Mouse (Mus musculus) embryonic facial prominence, embryonic 15.5 days (tissue): ENCODE measurements around the gene Rps28. TPM values are rescaled to one million over a fixed set of nuclear protein-coding genes. Genes with fewer than 3 reads are reported as not detected.

Experiments used
- ATAC-seq: fragments of 200-750 bp; cut with Nextera tagmentation; 2 replicates; pipeline ENCODE4 v1.8.0; 2017; ENCODE audit warnings: low read depth, moderate TSS enrichment; ENCODE audit not compliant: insufficient number of reproducible peaks, low FRiP score, low TSS enrichment
- H3K27ac ChIP-seq: fragments of 300-500 bp; sonication (generic); replicated peaks from 2 replicates; pipeline ENCODE4 v1.5.1; 2015; ENCODE audit warnings: mild to moderate bottlenecking, inconsistent platforms
- H3K27me3 ChIP-seq: fragments of 300-500 bp; sonication (generic); 2 replicates; pipeline ENCODE4 v1.6.1; 2015; ENCODE audit warnings: inconsistent platforms
- H3K36me3 ChIP-seq: fragments of 300-500 bp; sonication (generic); 2 replicates; pipeline ENCODE4 v1.6.1; 2015; ENCODE audit warnings: mild to moderate bottlenecking, inconsistent platforms
- H3K4me1 ChIP-seq: fragments of 300-500 bp; sonication (generic); 2 replicates; pipeline ENCODE4 v1.6.1; 2015; ENCODE audit warnings: inconsistent platforms
- H3K4me2 ChIP-seq: fragments of 300-500 bp; sonication (generic); replicated peaks from 2 replicates; pipeline ENCODE4 v1.6.1; 2015; ENCODE audit warnings: mild to moderate bottlenecking, inconsistent platforms
- H3K4me3 ChIP-seq: fragments of 300-500 bp; sonication (generic); replicated peaks from 2 replicates; pipeline ENCODE4 v1.5.1; 2015; ENCODE audit warnings: mild to moderate bottlenecking, inconsistent platforms
- H3K9ac ChIP-seq: fragments of 300-500 bp; sonication (generic); 2 replicates; pipeline ENCODE4 v1.6.1; 2015; ENCODE audit warnings: inconsistent platforms
- H3K9me3 ChIP-seq: fragments of 300-500 bp; sonication (generic); replicated peaks from 2 replicates; pipeline ENCODE4 v1.6.1; 2016; ENCODE audit warnings: inconsistent platforms
- WGBS: fragments of 180-500 bp; shearing (Covaris S2); methylation state at CpG from one replicate; pipeline ENCODE4 v1.1.7; 2015; 5-methylcytosine and 5-hydroxymethylcytosine counted together
- polyA plus RNA-seq: library from polyadenylated mRNA; unstranded; fragments of >200 nt; fragmentation: Nextera tagmentation; extraction: Ambion mirVana; gene quantifications from 2 replicates; pipeline ENCODE4 v1.2.1, GENCODE M21; 2015

Rps28 gene
- polyA plus RNA-seq, 1 experiment from 2014 or later: 998 TPM

DNA sequence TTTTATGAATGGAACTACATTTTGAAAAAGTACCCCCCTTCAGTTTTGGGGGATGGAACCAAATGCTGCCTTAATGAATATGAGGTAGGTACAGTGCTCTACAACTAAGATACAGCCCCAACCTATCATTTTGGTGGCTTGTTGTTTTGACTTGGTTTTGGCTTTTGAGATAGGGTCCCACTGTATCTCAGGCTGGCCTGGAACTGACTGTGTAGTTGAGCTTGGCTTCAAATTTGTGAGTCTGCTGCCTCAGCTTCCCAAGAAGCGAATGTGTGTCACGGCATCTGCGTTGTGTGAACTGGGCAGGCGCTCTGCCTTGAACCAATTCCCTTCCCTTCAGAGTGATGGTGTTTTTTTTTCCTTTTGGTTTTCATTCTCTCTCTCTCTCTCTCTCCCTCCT lies 52.7 kb downstream of the Rps28 start:
- 87% methylated on average over 4 of the region's 4 CpGs for WGBS
- H3K9ac ChIP-seq: no peak overlapping the region
- H3K9me3 ChIP-seq: no peaks in the 10 kb centered on the region
- peaks cover 17% of the 10 kb centered on the region for H3K36me3 ChIP-seq
- no peaks in the 10 kb centered on the region for H3K4me1 ChIP-seq
- no peak overlapping the region for H3K4me2 ChIP-seq
- no peaks in the 10 kb centered on the region for H3K27me3 ChIP-seq
- H3K27ac ChIP-seq: no peak overlapping the region
- no peak for ATAC-seq
- no peak overlapping the region for H3K4me3 ChIP-seq

Other genes starting within 250 kb of the Rps28 start
- 42.9 and 55.7 TPM in 2 replicates for gene Zfp414, start 195.5 kb downstream of the Rps28 start, polyA plus RNA-seq
- 0.99 and 1.1 TPM in 2 replicates for gene Pram1, start 186.5 kb downstream of the Rps28 start, polyA plus RNA-seq
- gene Hnrnpm, start 137.7 kb downstream of the Rps28 start, polyA plus RNA-seq: 281 and 283 TPM in 2 replicates
- 58.6 and 60.6 TPM in 2 replicates for gene March2, start 105.9 kb downstream of the Rps28 start, polyA plus RNA-seq
- 269 and 325 TPM in 2 replicates for gene Rab11b, start 64.0 kb downstream of the Rps28 start, polyA plus RNA-seq
- 58.8 and 67.2 TPM in 2 replicates for gene Angptl4, start 42.7 kb downstream of the Rps28 start, polyA plus RNA-seq
- 45.3 and 45.8 TPM in 2 replicates for gene Kank3, start 14.0 kb downstream of the Rps28 start, polyA plus RNA-seq
- 432 and 453 TPM in 2 replicates for gene Ndufa7, start within 50 bp of the Rps28 start, polyA plus RNA-seq
- 57.3 and 59.6 TPM in 2 replicates for gene Cd320, start 18.5 kb upstream of the Rps28 start, polyA plus RNA-seq
- gene Gm7029, start 49.3 kb upstream of the Rps28 start, polyA plus RNA-seq: not detected in 2 replicates
- gene Kifc1, start 66.1 kb upstream of the Rps28 start, polyA plus RNA-seq: 6.7 and 6.8 TPM in 2 replicates
- gene Platr17, start 80.6 kb upstream of the Rps28 start, polyA plus RNA-seq: 0.55 and 0.58 TPM in 2 replicates
- gene Daxx, start 84.9 kb upstream of the Rps28 start, polyA plus RNA-seq: 48.5 and 51.7 TPM in 2 replicates
- 40.2 and 49.3 TPM in 2 replicates for gene Tapbp, start 91.3 kb upstream of the Rps28 start, polyA plus RNA-seq
- 15.8 and 17.8 TPM in 2 replicates for gene Zbtb22, start 91.3 kb upstream of the Rps28 start, polyA plus RNA-seq
- 57.1 and 64.4 TPM in 2 replicates for gene Rgl2, start 105.0 kb upstream of the Rps28 start, polyA plus RNA-seq
- gene Pfdn6, start 115.8 kb upstream of the Rps28 start, polyA plus RNA-seq: 145 and 163 TPM in 2 replicates
- 36.2 and 36.5 TPM in 2 replicates for gene Wdr46, start 116.1 kb upstream of the Rps28 start, polyA plus RNA-seq
- gene B3galt4, start 126.9 kb upstream of the Rps28 start, polyA plus RNA-seq: 6.0 and 8.5 TPM in 2 replicates
- 48.9 and 57.2 TPM in 2 replicates for gene Vps52, start 131.2 kb upstream of the Rps28 start, polyA plus RNA-seq
- gene Rps18, start 131.4 kb upstream of the Rps28 start, polyA plus RNA-seq: 1,731 and 1,878 TPM in 2 replicates
- 29.0 and 31.1 TPM in 2 replicates for gene H2-K1, start 175.8 kb upstream of the Rps28 start, polyA plus RNA-seq
- gene Ring1, start 200.1 kb upstream of the Rps28 start, polyA plus RNA-seq: 26.0 and 26.9 TPM in 2 replicates
- gene H2-Ke6, start 203.5 kb upstream of the Rps28 start, polyA plus RNA-seq: 54.1 and 57.4 TPM in 2 replicates
- gene Slc39a7, start 207.1 kb upstream of the Rps28 start, polyA plus RNA-seq: 229 and 234 TPM in 2 replicates
- 53.0 and 54.6 TPM in 2 replicates for gene Rxrb, start 207.2 kb upstream of the Rps28 start, polyA plus RNA-seq
- gene Col11a2, start 214.9 kb upstream of the Rps28 start, polyA plus RNA-seq: 53.2 and 64.3 TPM in 2 replicates